Mouse (Mus musculus) stomach, postnatal 0 days (tissue): ENCODE measurements around the gene U2af1l4. TPM values are rescaled to one million over a fixed set of nuclear protein-coding genes. Genes with fewer than 3 reads are reported as not detected.

Experiments used
- ATAC-seq: fragments of 200-750 bp; cut with Nextera tagmentation; 2 replicates; pipeline ENCODE4 v1.8.0; 2017; ENCODE audit not compliant: low FRiP score, low TSS enrichment
- DNase-seq: peaks from one replicate; pipeline ENCODE4 v3.0.0-alpha.2; 2016; ENCODE audit warnings: low spot score
- H3K27ac ChIP-seq: fragments of 300-500 bp; sonication (generic); replicated peaks from 2 replicates; pipeline ENCODE4 v1.5.1; 2014; ENCODE audit warnings: mild to moderate bottlenecking, control low read depth
- H3K27me3 ChIP-seq: fragments of 300-500 bp; sonication (generic); 2 replicates; pipeline ENCODE4 v1.6.1; 2014; ENCODE audit warnings: low read length; ENCODE audit not compliant: control insufficient read depth, insufficient read depth
- H3K36me3 ChIP-seq: fragments of 300-500 bp; sonication (generic); 2 replicates; pipeline ENCODE4 v1.6.1; 2014; ENCODE audit warnings: low read length, mixed read lengths; ENCODE audit not compliant: control insufficient read depth, insufficient read depth
- H3K4me1 ChIP-seq: fragments of 300-500 bp; sonication (generic); replicated peaks from 2 replicates; pipeline ENCODE4 v1.6.1; 2014; ENCODE audit warnings: antibody characterized with exemption; ENCODE audit not compliant: control insufficient read depth, insufficient read depth
- H3K4me2 ChIP-seq: fragments of 300-500 bp; sonication (generic); replicated peaks from 2 replicates; pipeline ENCODE4 v1.6.1; 2014; ENCODE audit warnings: low read depth, mild to moderate bottlenecking, control low read depth, moderate library complexity
- H3K4me3 ChIP-seq: fragments of 300-500 bp; sonication (generic); 2 replicates; pipeline ENCODE4 v1.5.1; 2014; ENCODE audit warnings: low read depth, low read length, control low read depth
- H3K9ac ChIP-seq: fragments of 300-500 bp; sonication (generic); 2 replicates; pipeline ENCODE4 v1.6.1; 2014; ENCODE audit warnings: mild to moderate bottlenecking, low read length, control low read depth, mixed read lengths
- H3K9me3 ChIP-seq: fragments of 300-500 bp; sonication (generic); 2 replicates; pipeline ENCODE4 v1.6.1; 2016; ENCODE audit warnings: low read length; ENCODE audit not compliant: control insufficient read depth
- CTCF ChIP-seq: IDR thresholded peaks from 2 replicates; pipeline ENCODE4 v1.5.1; 2016; ENCODE audit warnings: antibody characterized with exemption, low read depth, mild to moderate bottlenecking, moderate library complexity
- EP300 ChIP-seq: optimal IDR thresholded peaks from 2 replicates; pipeline ENCODE3; 2016; ENCODE audit warnings: antibody characterized with exemption
- WGBS: fragments of 180-500 bp; shearing (Covaris S2); extraction: QIAGEN DNeasy Blood & Tissue Kit; methylation state at CpG from one replicate; pipeline ENCODE4 v1.1.7; 2014; 5-methylcytosine and 5-hydroxymethylcytosine counted together
- polyA plus RNA-seq: library from polyadenylated mRNA; unstranded; fragments of >200 nt; fragmentation: Nextera tagmentation; extraction: Ambion mirVana; gene quantifications from 2 replicates; pipeline ENCODE4 v1.2.1, GENCODE M21; 2015

U2af1l4 gene
- polyA plus RNA-seq, 1 experiment from 2014 or later = 63.9 TPM

DNA sequence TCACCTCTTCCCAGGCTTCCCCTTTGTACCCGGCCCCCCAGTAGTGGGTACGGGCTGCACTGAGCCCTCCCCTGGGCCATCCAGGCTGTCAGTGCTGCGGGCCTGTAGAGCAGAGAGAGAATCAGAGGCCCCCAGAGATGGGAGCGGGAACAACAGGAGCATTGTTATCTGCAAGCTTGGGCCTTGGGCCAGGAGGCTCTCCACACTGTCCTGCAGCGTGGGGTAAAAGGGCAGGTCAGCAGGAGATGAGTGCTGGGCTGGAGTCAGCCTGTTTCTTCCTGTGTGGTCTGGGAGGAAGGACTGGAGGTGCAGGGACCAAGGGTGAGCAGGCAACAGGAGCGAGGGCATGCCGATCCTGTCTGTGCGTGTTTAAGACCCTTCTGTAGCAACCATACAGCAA, 30.2 kb upstream of the U2af1l4 start:
- Histone ChIP-seq H3K4me3 (no peak overlapping the region), H3K27me3 (no peaks in the 10 kb centered on the region), H3K9ac (no peak overlapping the region), H3K9me3 (no peaks in the 10 kb centered on the region), H3K27ac (no peak overlapping the region), H3K4me1 (no peaks in the 10 kb centered on the region), H3K36me3 (peaks cover 12% of the 10 kb centered on the region; the same call in 1 of the 2 replicates), H3K4me2 (no peak overlapping the region)
- DNase-seq (no peak), ATAC-seq (no peak)
- 64% methylated on average over 8 of the region's 8 CpGs for WGBS
- TF ChIP-seq EP300 (no peak), CTCF (no peak)

DNA sequence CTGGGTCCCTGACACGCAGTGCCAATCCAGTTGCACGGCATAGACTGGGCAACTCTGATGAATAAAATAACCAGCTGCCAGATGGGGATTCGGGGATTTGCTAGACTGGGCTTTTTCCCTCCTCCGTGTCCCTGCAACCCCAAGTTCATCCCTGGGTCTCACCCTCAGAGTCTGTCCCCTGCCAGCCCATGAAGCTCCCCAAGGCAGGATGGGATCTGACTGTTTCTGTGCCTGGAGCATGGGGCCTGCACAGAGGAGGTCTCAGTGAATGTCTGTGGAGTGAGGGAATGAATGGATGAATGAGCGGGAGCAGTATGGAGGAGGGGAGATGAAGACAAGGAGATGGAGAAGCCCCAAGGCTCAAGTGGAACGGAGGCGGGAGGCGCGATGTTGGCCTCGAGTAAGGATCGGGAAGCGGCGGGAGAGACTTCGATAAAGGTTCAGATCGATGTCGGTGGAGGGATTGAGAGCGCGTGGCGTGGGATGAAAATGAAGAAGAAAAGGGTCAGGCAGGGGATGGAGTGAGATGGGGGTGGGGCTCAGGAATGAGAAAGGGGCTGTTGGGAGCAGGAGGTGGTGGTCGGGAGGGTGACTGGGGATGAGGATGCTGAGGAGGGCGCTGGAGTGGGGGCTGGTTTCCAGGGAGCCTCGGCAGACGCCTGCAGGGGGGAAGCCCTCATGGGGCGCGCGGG, 29.0 kb upstream of the U2af1l4 start:
- H3K9ac ChIP-seq = peak overlapping the region; percentile 67
- H3K4me2 ChIP-seq = peak overlapping the region; percentile 97
- H3K9me3 ChIP-seq = no peaks in the 10 kb centered on the region
- no peaks in the 10 kb centered on the region for H3K4me1 ChIP-seq
- no peak for TF ChIP-seq EP300
- no peak for TF ChIP-seq CTCF
- H3K4me3 ChIP-seq = peak overlapping the region; percentile 73
- H3K27me3 ChIP-seq = no peaks in the 10 kb centered on the region
- ATAC-seq (no peak; the same call in 1 of the 2 replicates), DNase-seq (no peak)
- peaks cover 12% of the 10 kb centered on the region; the same call in 1 of the 2 replicates for H3K36me3 ChIP-seq
- H3K27ac ChIP-seq = no peak overlapping the region
- WGBS = 11% methylated on average over 25 of the region's 26 CpGs

DNA sequence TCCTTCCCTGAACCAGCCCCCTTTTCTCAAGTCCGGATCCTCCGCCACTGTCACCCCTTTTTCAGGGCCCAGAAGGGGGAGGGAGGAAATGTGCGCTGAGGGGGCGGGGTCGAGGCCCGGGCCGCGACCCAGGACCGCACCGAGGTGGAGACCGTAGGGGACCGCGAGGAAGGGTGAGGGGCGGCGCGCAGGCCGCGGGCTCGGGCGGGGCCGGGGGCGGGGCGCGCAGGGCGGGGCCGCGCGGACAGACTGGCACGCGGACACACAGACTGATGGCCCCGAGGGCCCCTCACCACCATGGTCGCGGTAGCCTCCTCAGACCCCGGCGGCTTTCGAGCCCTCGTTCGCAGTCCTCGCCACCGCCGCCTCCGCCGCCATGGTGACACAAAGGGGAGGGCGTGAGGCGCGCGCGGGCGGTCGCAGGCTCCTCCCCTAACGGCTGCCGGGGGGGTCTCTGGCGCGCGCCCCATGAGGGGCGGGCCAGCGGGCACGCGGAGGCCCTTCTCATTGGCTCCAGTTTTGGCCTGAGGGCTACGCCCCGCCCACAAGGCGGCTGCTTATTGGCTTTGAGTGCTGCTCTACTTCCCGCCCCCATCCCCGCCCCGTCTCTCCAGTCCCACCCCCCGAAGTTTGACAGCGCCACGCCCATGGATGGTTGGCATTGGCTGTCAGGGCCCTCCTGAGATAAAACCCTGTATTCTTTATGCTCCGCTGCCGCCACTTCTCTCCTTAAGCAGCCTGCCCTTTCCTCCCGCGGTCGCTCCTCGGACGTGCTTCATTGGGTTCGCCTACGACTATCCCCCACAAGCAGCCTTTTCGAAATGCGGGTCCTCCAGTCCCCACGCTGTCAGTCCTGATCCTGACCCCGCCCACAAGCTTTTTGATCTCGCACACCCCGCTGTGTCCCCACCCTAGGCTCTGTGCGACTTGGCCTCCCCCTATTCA, 28.2 kb upstream of the U2af1l4 start, which contains the start of gene Arhgap33:
Gene Arhgap33, minus strand, starts transcription at position 428 of the 945 bp plus-strand sequence.
- ATAC-seq = peak; percentile 95

DNA sequence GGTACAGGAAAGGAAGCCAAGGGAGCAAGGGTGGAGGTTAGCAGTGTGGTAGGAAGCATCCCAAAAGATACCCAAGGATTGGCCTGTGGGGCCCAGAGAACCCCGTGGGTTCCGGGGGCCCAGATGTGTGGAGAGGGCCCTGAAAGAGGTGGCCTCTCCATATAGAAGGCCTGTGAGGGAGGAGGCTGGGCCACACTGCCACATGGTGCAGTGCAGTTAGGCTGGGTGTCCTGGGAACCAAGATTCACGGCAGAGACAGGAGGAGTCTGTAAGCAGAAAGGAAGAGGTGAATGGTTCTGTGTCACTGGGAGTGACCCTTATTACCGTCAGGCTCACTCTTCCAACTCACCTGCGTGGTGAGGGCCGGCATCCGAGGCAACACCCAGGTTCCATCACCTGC, 22.5 kb upstream of the U2af1l4 start:
- DNase-seq (no peak), ATAC-seq (no peak)
- H3K36me3 ChIP-seq = 0 out of 2 replicates have a peak, but pooled peaks cover 3% of the 10 kb centered on the region
- no peaks in the 10 kb centered on the region for H3K9me3 ChIP-seq
- WGBS = 90% methylated on average over 7 of the region's 7 CpGs
- no peak overlapping the region for H3K4me3 ChIP-seq
- no peaks in the 10 kb centered on the region for H3K27me3 ChIP-seq
- no peak overlapping the region for H3K9ac ChIP-seq
- TF ChIP-seq EP300 = no peak
- TF ChIP-seq CTCF = no peak
- no peaks in the 10 kb centered on the region for H3K4me1 ChIP-seq
- H3K27ac ChIP-seq = no peak overlapping the region
- H3K4me2 ChIP-seq = no peak overlapping the region

More for the DNA sequence above, 28.2 kb upstream of the U2af1l4 start, which contains the start of gene Arhgap33:
- Histone ChIP-seq H3K4me3 (peak within 1 kb of the TSS; percentile 73), H3K4me2 (peak within 1 kb of the TSS; percentile 97), H3K27ac (no peak within 1 kb of the TSS), H3K36me3 (peaks cover 11% of the 10 kb centered on the region; the same call in 1 of the 2 replicates), H3K27me3 (no peaks in the 10 kb centered on the region), H3K9me3 (no peaks in the 10 kb centered on the region), H3K9ac (peak within 1 kb of the TSS; percentile 67), H3K4me1 (no peaks in the 10 kb centered on the region)
- WGBS = under 1% methylated on average over 37 of the region's 84 CpGs
- TF ChIP-seq CTCF (no peak), EP300 (no peak)
- DNase-seq = peak; percentile 96

DNA sequence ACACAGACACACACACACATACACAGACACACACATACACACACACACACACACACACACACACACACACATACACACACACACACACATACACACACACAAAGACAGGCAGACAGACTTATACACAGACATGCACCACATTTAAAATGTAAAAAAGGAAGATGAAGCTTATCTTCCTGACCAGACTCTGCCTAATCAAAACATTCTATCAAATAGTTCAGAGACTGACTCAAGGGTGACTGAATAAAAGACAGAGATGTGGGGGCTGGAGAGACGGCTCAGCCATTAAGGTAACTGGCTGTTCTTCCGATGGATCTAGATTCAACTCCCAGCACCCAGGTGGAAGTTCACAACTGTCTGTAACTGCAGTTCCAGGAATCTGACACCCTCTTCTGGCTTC, 18.8 kb upstream of the U2af1l4 start:
- Histone ChIP-seq H3K4me2 (no peak overlapping the region), H3K9ac (no peak overlapping the region), H3K36me3 (0 out of 2 replicates have a peak, but pooled peaks cover 3% of the 10 kb centered on the region), H3K27me3 (no peaks in the 10 kb centered on the region), H3K27ac (no peak overlapping the region), H3K4me3 (no peak overlapping the region), H3K9me3 (no peaks in the 10 kb centered on the region), H3K4me1 (no peaks in the 10 kb centered on the region)
- TF ChIP-seq EP300 = no peak
- no peak for TF ChIP-seq CTCF
- DNase-seq (no peak), ATAC-seq (no peak)
- WGBS = 85% methylated on average over 2 of the region's 2 CpGs
